Mouse (Mus musculus): ENCODE data around the gene Polr1b.

DNA sequence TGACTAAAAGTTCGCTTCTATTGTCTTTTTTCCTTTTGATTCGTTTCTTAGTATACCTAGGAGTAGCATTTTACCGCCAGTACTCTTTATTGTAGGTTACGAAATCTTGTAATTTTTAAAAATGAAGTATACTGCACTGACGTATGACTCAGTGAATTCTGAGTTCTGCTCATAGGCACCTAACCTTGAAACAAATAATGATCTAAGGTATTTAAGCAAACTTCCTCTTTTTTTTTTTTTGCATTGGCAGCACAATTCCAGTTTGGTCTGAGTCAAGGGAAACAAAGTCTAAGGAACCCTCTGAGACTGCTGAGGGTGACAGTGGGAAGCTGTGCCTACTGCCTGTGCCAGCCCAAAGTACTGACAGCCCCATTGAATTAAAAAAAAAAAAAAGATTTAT, 17.3 kb upstream of the Polr1b start:
- TF ChIP-seq EP300 (optimal IDR thresholded peaks at IDR 0.05) (no peak), CTCF (IDR thresholded peaks at IDR 0.05; ENCODE audit: low read depth) (no peak)

All from stomach, postnatal 0 days (tissue).